Comparison of ENCODE assay signal across 21 mouse cellular contexts in the genomic region with DNA sequence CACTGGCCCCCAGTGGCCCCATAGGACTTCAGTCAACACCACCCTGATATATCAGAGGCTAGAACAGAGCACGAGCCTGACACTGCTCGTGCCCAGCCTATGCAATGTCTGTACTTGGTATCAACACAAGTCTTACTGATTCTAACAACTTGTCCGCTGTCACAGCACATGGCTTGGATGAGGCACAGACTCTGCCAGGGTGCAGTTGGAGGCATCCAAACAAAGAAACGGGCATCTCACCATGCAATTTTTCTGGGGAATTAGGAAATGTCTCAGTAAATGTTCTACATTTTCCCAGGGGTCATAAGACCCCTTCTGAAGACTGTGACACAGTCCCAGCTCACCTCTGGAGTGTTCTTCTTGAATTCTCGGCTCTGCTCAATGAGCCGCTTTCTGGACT.
"Had no signal": no experiment of that assay in that cellular context is flagged by ENCODE, and none has a peak within 500 bp of the region (broad histone marks: within the 10 kb centered on the region; RNA-seq: fewer than 3 reads in every experiment).

No protein-coding gene starts in this region.

- H3K27me3 ChIP-seq: embryonic facial prominence, embryonic 12.5 days; embryonic facial prominence, embryonic 15.5 days; forebrain, embryonic 12.5 days; forebrain, embryonic 13.5 days; forebrain, embryonic 15.5 days had no signal

- H3K4me3 ChIP-seq: embryonic facial prominence, embryonic 10.5 days; embryonic facial prominence, embryonic 12.5 days; embryonic facial prominence, embryonic 13.5 days; embryonic facial prominence, embryonic 15.5 days; erythroblast, embryonic 14.5 days; forebrain, embryonic 10.5 days; forebrain, embryonic 12.5 days; forebrain, embryonic 13.5 days; forebrain, embryonic 15.5 days; gastrocnemius, adult 2 months; heart, adult 2 months; heart, embryonic 10.5 days had no signal

- DNase-seq: cerebellum, postnatal 36 days; embryo, embryonic 11 days; forebrain, postnatal 0 days; gastrocnemius, adult 2 months; gastrocnemius, postnatal 10 days; gastrocnemius, postnatal 14 days; gastrocnemius, postnatal 25 days; gastrocnemius, postnatal 36 days; heart, adult 11 months; heart, adult 18-20 months; heart, adult 2 months had no signal

- H3K27ac ChIP-seq: embryonic facial prominence, embryonic 10.5 days; embryonic facial prominence, embryonic 12.5 days; embryonic facial prominence, embryonic 13.5 days; embryonic facial prominence, embryonic 15.5 days; forebrain, embryonic 10.5 days; forebrain, embryonic 12.5 days; forebrain, embryonic 13.5 days; gastrocnemius, adult 2 months; heart, adult 2 months; heart, embryonic 10.5 days had no signal
